Mouse (Mus musculus) midbrain, embryonic 16.5 days (tissue): Measurements from ENCODE around the gene Gpr183. TPM values are rescaled to one million over a fixed set of nuclear protein-coding genes. Genes with fewer than 3 reads are reported as not detected.
A peak's percentile ranks its signal among the peaks of the same experiment; 100 is the strongest.

Source experiments
- ATAC-seq: fragments of 200-750 bp; cut with Nextera tagmentation; 2 replicates; pipeline ENCODE4 v1.8.0; 2017; ENCODE audit warnings: moderate TSS enrichment
- H3K27ac ChIP-seq: fragments of 300-500 bp; sonication (generic); 2 replicates; pipeline ENCODE4 v1.5.1; 2014; ENCODE audit warnings: mild to moderate bottlenecking, low read length, mixed read lengths
- H3K27me3 ChIP-seq: fragments of 300-500 bp; sonication (generic); 2 replicates; pipeline ENCODE4 v1.6.1; 2014; ENCODE audit warnings: low read depth, low read length, mixed read lengths; ENCODE audit not compliant: control insufficient read depth, insufficient read depth
- H3K36me3 ChIP-seq: fragments of 300-500 bp; sonication (generic); 2 replicates; pipeline ENCODE4 v1.6.1; 2014; ENCODE audit warnings: mild to moderate bottlenecking, low read length, moderate library complexity, mixed read lengths; ENCODE audit not compliant: control insufficient read depth, insufficient read depth
- H3K4me1 ChIP-seq: fragments of 300-500 bp; sonication (generic); 2 replicates; pipeline ENCODE4 v1.6.1; 2014; ENCODE audit warnings: mild to moderate bottlenecking, low read length, mixed read lengths; ENCODE audit not compliant: control insufficient read depth, insufficient read depth
- H3K4me2 ChIP-seq: fragments of 300-500 bp; sonication (generic); 2 replicates; pipeline ENCODE4 v1.6.1; 2014; ENCODE audit warnings: mild to moderate bottlenecking, low read length, mixed read lengths
- H3K4me3 ChIP-seq: fragments of 300-500 bp; sonication (generic); 2 replicates; pipeline ENCODE4 v1.5.1; 2014; ENCODE audit warnings: low read depth, mild to moderate bottlenecking, low read length, moderate library complexity, mixed read lengths
- H3K9ac ChIP-seq: fragments of 300-500 bp; sonication (generic); 2 replicates; pipeline ENCODE4 v1.6.1; 2014; ENCODE audit warnings: low read depth, low read length, mixed read lengths
- H3K9me3 ChIP-seq: fragments of 300-500 bp; sonication (generic); replicated peaks from 2 replicates; pipeline ENCODE4 v1.6.1; 2014; ENCODE audit warnings: mild to moderate bottlenecking, low read length, mixed read lengths; ENCODE audit not compliant: control insufficient read depth, poor library complexity, severe bottlenecking
- WGBS: fragments of 180-500 bp; shearing (Covaris S2); extraction: QIAGEN DNeasy Blood & Tissue Kit; methylation state at CpG from one replicate; pipeline ENCODE4 v1.1.7; 2014; 5-methylcytosine and 5-hydroxymethylcytosine counted together
- polyA plus RNA-seq: library from polyadenylated mRNA; unstranded; fragments of >200 nt; fragmentation: Nextera tagmentation; extraction: Ambion mirVana; gene quantifications from 2 replicates; pipeline ENCODE4 v1.2.1, GENCODE M21; 2015

The Gpr183 gene
- polyA plus RNA-seq, 1 experiment from 2014 or later, result 0.89 TPM

DNA sequence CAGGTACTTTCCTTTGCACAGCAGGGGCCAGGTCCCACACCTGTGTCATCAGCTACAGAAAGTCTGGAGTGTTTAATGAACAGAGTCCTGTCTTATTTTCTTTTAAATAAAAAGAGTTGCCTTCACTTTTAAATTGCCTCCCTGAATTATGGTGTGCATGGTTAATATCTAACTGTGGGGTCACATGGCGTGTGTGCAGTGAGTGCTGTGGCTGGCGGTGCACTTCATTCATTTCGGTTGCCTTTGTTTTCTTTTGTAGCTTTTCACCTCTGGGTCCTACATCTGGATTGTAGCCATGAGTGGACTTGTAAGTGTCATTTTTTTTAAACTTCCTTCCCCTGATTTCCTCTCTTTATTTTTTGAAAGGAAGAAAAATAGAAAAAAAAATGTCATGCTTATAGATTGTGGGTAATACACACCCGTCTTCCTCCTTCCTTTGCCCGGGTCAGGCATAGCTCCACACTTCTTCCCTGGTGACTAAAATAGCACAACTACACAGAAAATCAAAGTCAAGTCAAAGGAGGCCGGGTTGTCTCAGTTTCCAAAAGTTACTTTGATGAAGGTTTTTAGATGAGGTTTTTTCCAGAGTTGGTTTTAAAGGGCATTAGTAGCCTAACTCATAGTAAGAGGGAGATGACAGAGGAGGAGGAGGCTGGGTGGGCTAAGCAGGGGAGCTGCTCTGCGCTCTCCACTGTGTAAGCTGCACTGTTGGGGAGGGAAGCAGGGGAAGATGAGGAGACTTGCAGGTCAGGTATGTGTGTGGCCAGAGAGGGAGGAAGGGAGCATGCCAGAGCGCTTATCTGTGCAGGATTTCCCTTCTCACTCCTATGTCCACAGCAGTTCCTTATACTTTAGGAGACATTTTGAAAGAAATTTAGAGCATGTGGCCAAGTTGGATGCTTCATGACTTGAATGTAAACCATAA, 18.3 kb upstream of the Gpr183 start:
- Histone ChIP-seq H3K4me2 (no peak overlapping the region), H3K4me1 (no peaks in the 10 kb centered on the region), H3K27me3 (no peaks in the 10 kb centered on the region), H3K36me3 (no peaks in the 10 kb centered on the region), H3K27ac (0 out of 2 replicates have a peak overlapping the region, but pooled peaks have one; percentile 26), H3K9me3 (no peaks in the 10 kb centered on the region), H3K9ac (no peak overlapping the region), H3K4me3 (no peak overlapping the region)
- ATAC-seq, result no peak
- WGBS, result 77% methylated on average over 8 of the region's 8 CpGs

DNA sequence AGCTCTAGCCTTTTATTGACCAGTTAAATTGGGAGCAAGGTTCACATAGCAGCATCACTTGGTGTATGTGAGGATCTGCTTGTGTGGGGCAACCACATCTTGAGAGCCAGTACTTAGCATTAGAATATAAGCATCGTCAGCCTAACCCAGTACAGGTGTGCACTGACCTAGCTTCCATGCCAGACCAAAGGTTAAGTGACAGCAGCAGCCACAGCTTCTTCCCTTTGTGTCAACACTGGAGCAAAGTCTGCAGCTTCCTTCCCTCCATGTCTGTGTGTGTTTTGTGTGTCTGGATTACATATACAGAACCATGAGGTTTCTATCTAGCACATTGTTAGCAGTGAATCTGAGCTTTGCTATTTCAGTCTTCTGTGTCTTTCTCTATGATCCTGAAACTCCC, 16.5 kb upstream of the Gpr183 start:
- WGBS, result 85% methylated on average over 1 of the region's 1 CpGs
- Histone ChIP-seq H3K27ac (no peak overlapping the region), H3K4me2 (no peak overlapping the region), H3K4me3 (no peak overlapping the region), H3K36me3 (no peaks in the 10 kb centered on the region), H3K4me1 (no peaks in the 10 kb centered on the region), H3K9ac (no peak overlapping the region), H3K9me3 (no peaks in the 10 kb centered on the region), H3K27me3 (no peaks in the 10 kb centered on the region)
- ATAC-seq, result no peak

- ATAC-seq, result no peak
Observed at GRCm38 (mm10) chr14:121973114-121973513, 8.1 kb upstream of the Gpr183 start.

GRCm38 (mm10) chr14:121970402-121970801, 5.4 kb upstream of the Gpr183 start:
- WGBS, result 68% methylated on average over 1 of the region's 1 CpGs
- Histone ChIP-seq H3K27me3 (no peaks in the 10 kb centered on the region), H3K9ac (no peak overlapping the region), H3K27ac (no peak overlapping the region), H3K4me3 (no peak overlapping the region), H3K4me2 (no peak overlapping the region), H3K9me3 (no peaks in the 10 kb centered on the region), H3K36me3 (no peaks in the 10 kb centered on the region), H3K4me1 (no peaks in the 10 kb centered on the region)
- no peak for ATAC-seq

More at GRCm38 (mm10) chr14:121973114-121973513, 8.1 kb upstream of the Gpr183 start:
- no peaks in the 10 kb centered on the region for H3K27me3 ChIP-seq
- no peak overlapping the region for H3K4me2 ChIP-seq
- H3K9me3 ChIP-seq, result no peaks in the 10 kb centered on the region
- 0 out of 2 replicates have a peak, but pooled peaks cover 3% of the 10 kb centered on the region for H3K36me3 ChIP-seq
- 93% methylated on average over 10 of the region's 10 CpGs for WGBS
- H3K9ac ChIP-seq, result no peak overlapping the region
- no peaks in the 10 kb centered on the region for H3K4me1 ChIP-seq
- no peak overlapping the region for H3K27ac ChIP-seq
- H3K4me3 ChIP-seq, result no peak overlapping the region

GRCm38 (mm10) chr14:121967095-121967494, 2.1 kb upstream of the Gpr183 start:
- H3K4me3 ChIP-seq, result no peak overlapping the region
- H3K36me3 ChIP-seq, result no peaks in the 10 kb centered on the region
- H3K9ac ChIP-seq, result no peak overlapping the region
- WGBS, result 91% methylated on average over 4 of the region's 4 CpGs
- no peak for ATAC-seq
- H3K27ac ChIP-seq, result no peak overlapping the region
- no peaks in the 10 kb centered on the region for H3K9me3 ChIP-seq
- no peaks in the 10 kb centered on the region for H3K27me3 ChIP-seq
- H3K4me2 ChIP-seq, result no peak overlapping the region
- no peaks in the 10 kb centered on the region for H3K4me1 ChIP-seq

GRCm38 (mm10) chr14:121965461-121965860, 466 bp upstream of the Gpr183 start:
- no peak for ATAC-seq
- Histone ChIP-seq H3K4me2 (no peak overlapping the region), H3K4me3 (no peak overlapping the region), H3K27me3 (no peaks in the 10 kb centered on the region), H3K27ac (no peak overlapping the region), H3K36me3 (no peaks in the 10 kb centered on the region), H3K9ac (no peak overlapping the region), H3K9me3 (no peaks in the 10 kb centered on the region), H3K4me1 (no peaks in the 10 kb centered on the region)
- 92% methylated on average over 4 of the region's 4 CpGs for WGBS

GRCm38 (mm10) chr14:121963942-121964335, 1.1 kb downstream of the Gpr183 start:
- no peak overlapping the region for H3K4me2 ChIP-seq
- no peak overlapping the region for H3K4me3 ChIP-seq
- no peaks in the 10 kb centered on the region for H3K9me3 ChIP-seq
- H3K27ac ChIP-seq, result no peak overlapping the region
- H3K4me1 ChIP-seq, result no peaks in the 10 kb centered on the region
- ATAC-seq, result no peak
- H3K9ac ChIP-seq, result no peak overlapping the region
- 67% methylated on average over 4 of the region's 4 CpGs for WGBS
- no peaks in the 10 kb centered on the region for H3K36me3 ChIP-seq
- no peaks in the 10 kb centered on the region for H3K27me3 ChIP-seq

DNA sequence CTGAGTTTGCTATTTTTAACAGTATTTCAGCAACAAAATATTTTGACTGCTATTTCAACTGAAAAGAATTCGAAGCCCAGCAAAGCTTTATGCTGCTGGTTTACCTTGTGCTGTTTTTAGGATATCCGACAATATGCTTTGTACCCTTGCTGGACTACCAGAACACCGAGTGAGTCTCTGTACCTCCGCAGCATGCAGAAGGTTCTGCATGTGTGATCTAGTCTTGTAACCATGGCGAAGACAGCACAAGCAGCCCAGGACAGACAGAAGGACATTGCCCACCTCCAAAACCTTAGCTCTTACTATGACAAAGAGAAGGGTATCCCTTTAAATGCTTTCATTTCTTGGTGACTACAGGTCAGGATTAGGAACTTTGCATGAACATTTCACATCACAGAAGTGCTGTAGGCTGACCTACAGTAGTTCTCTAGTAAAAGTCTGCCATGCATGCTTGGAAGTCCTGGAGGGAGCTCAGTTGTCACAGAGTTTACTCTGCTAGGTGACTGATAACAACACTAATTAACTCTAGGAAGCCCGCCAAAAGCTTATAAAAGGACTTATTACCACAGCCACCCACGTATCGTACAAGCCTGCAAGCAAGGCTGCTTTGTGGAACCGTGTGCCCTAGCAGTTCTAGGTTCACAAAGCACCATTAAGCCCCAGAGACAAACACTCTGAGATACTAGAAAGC, 1.6 kb downstream of the Gpr183 start:
- H3K9ac ChIP-seq, result no peak overlapping the region
- H3K27me3 ChIP-seq, result no peaks in the 10 kb centered on the region
- no peak overlapping the region for H3K4me3 ChIP-seq
- H3K4me1 ChIP-seq, result no peaks in the 10 kb centered on the region
- WGBS, result 75% methylated on average over 9 of the region's 9 CpGs
- no peaks in the 10 kb centered on the region for H3K36me3 ChIP-seq
- ATAC-seq, result no peak
- H3K27ac ChIP-seq, result no peak overlapping the region
- no peak overlapping the region for H3K4me2 ChIP-seq
- no peaks in the 10 kb centered on the region for H3K9me3 ChIP-seq
